Mouse (Mus musculus): ENCODE measurements around the gene Dnmt3a.
A peak's percentile ranks its signal among the peaks of the same experiment; 100 is the strongest.

Dnmt3a gene

DNA sequence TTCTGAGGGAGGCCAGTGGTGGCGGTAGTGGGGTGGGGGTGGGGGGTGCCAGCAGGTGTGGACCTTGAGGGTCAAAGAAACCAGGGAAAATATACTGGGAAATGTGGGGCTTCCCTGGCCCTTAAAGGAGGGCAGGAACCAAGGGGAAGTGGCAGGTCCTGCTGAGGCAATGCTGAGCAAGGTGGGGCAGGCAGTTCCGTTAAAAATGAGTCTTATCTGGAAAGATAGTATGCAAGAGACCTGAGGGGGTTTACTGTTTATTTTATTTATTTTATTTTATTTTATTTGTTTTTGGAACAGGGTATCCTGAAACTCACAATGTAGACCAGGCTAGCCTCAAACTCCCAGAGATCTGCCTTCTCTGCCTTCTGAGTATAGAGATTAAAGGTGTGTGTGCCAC lies 50.9 kb downstream of the Dnmt3a start:
- no peak for DNase-seq

DNA sequence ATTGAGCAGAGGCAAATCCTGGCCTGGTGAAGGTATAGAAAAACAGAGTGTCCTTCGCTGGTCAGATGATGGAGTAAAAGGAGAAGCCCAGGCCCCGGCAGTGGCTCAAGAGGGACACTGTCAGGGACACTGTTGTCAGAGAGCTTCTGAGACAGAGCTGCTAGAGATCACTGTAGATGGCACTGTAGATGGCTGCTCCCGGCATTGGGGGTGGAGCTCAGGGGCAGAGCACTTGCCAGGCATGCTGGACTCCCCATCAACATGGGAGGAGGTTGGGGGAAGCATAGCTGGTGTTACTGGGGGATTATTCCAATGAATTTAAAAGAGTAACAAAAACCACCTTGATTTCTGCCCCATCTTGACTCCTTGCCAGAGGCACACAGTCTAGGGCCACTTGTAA lies 51.4 kb downstream of the Dnmt3a start:
- DNase-seq, result no peak

DNA sequence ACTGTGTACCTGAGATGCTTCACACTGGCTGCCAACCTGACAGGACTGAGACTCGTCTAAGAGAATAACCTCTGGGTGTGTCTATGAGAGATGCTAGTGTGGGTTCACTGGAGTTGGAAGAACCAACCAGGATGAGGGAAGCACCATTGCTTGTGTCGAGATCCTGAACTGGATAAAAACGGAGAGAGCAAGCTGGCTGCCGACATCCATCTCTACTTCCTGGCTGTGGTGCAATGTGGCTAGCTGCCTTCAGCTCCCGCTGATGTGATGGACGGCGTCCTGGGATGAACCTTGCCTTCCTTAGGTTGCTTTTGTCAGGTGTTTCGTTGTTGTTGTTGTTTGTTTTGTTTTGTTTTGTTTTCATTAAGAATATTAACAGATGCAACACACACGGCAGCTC lies 52.0 kb downstream of the Dnmt3a start:
- DNase-seq, result no peak

DNA sequence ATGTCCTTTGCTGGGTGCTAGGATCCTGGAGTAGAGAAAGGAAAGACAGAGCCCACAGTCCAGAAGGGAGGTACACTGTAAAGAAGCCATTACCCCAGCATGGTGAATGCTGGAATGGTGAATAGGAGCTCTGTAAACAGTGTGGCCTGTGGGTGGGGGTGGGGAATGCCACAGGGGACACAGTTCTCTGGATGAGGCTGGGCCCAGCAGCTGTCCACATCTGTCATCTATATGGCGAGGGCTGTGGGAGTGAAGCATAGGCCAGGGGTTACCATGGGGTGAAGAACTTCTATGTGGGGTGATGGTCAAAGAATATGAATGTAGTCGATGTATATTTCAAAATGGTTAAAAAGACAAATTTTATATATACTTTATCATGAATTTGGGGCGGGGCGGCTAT lies 52.9 kb downstream of the Dnmt3a start:
- DNase-seq, result no peak

DNA sequence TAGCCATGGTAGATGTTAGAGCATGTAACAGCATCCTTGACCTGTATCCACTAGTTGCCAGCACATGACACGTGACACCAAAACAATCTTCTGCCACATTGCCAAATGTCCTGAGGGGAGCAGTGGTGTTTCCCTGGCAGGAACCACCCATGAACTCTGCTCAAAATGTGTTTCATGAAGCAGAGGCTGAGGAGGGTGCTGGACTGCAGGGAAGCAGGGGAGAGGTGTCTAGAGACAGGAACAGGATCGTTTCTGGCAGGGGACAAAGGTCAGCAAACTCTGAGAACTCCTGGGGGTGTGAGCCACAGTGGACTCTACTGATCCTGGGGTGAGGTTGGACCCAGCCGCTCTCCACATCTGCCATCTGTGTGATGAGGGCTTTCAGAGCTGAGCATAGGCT lies 53.7 kb downstream of the Dnmt3a start:
- DNase-seq, result no peak

DNA sequence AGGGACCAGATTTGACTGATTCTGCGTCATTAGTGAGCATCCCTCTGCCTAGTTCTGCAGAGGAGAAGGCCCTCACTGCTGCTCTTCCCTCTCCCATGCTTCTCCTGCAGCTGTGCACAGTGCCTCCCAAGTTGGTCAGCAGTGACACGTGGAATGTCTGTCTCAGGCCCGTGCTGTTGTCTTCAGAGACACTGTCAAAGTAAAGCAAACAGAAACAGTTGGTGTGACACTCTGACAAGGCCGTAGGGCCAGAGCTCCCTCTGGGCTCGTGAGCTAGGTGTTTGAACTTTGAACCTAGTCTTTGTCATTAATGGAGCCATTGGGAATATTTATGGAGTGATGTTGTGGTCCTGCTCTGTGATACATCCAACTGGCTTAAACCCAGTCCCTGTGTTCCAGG lies 54.2 kb downstream of the Dnmt3a start:
- DNase-seq, result no peak

DNA sequence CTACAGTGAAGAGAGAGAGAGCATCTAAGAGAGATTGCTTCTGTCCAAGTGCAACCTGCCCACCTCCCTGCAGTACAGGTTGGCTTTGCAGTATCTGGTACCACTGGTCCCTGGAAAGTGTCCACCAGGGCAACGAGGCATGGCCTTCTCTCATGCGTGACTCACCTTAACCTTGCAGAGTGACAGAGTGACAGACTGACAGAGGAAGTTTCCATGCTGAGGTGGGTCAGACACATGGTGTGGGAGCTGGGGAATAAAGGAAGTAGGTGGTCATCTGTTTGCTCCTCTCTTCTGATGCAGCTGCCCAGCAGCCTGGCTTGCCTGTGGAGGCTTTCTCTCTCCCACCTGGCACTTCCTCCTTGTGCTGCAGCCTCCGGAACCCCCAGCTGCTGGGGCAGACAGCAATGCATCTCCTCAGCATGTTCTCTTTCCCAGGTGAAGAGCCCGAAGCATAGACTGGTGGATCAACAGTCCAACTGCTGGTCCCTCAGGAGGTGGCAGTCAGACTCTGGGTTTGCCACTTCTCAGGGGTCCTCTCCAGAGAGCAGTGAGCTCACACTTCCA lies 55.9 kb downstream of the Dnmt3a start:
- DNase-seq, result peak in 1 of 2 experiments; percentile 42

DNA sequence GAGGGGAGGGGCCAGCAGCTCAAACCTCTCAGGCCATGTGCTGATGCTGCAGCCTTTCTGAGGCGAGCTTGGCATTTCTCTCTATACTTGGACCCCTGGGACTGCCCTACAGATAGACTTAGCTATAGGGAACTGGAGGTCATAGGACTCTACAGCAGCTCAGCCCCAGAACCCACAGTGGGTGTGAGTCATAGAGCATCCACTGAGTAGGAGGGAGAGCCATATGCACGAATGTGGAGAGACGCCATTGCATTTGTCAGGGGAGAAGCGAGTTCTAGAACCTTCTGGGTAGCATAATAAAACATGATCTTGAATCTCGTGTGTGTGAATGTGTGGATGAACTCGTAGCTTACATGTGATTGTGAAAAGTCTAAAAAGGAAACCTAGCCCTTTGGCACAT lies 56.4 kb downstream of the Dnmt3a start:
- DNase-seq, result no peak

DNA sequence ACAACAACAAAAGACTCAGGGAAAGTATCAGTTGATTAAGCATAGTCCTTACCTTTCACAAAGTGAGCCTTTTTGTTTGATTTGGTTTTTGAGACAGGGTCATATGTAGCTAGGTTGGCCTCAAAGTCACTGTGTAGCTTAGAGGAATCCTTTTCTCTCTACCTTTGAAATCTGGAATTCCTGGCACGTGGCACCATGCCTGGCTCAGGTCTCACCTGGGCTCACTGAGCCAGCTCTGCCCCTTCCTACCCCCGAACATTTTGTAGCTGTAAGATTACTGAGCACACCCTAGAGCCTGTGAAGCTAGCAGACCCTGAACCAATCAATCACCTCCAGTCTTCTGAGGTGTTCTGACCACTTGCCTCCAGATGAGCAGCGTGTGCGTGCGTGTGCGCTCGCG lies 58.4 kb downstream of the Dnmt3a start:
- no peak for DNase-seq

DNA sequence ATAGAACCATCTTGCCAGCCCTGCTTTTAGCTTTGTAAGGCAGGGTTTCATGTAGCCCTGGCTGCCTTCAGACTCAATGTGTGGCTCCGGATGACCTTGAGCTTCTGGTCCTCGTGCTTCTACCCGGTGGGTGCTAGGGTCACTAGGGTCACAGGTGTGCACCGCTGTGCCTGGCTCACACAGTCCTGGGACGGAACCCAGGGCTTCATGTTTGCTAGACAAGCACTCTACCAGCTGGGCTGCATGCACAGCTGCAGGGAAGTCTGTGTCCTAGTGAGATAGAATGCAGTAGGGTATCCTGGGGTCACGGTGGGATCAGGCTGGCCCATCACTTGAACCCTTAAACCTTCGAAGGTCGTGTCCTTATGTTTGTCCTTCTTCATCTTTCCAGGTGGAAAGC lies 59.8 kb downstream of the Dnmt3a start:
- DNase-seq, result no peak

DNA sequence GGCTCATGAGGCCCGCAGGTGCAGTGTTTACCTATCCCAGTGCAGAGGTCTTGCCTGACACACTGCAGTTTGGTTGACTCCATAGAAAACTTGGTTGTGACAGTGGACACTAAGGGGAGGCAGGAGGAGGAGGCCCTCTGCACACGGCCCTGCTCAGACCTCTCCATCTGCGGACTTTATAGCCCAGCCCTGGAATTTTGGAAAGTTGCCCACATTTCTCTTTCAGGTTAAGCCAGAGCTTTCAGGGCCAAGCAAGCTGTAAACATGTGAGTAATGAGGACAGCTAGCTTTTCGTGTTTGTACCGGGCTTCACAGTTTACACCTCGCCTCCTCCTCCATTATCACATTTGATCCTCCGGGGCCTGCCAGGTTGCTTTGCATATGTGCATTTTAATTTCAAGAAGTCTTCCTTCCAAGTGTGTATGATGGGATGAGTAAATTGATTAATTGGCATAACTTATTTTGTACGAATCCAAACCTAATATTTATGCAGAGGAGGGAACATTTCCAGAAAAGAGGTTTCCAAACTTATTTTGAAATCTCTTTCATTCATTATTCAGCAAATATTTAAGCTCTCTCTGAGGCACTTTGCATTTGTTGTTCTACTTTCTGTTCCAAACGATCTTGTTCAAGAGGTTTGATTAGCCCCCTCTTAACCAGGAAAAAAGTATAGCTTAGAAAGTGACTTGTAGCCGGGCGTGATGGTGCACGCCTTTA lies 61.0 kb downstream of the Dnmt3a start:
- no peak for DNase-seq

DNA sequence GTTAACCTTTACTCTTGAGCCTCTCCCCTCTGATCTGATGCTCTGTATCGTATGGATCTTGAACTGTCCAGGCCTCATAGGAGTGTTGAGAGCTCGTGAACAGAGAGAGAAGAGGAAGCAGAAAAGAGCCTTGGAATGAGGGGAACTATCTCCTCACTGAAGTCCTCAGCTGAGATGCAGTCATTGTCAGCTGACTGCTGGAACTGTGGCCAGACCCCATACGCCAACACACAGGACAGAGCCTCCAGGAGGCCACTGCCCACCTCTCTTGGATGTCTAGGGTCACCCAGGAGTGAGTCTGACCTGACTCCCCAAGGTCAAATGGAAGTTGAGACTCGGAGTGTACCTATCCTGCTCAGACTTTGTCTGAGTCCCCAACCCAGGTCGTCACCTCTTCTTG lies 62.3 kb downstream of the Dnmt3a start:
- no peak for DNase-seq

DNA sequence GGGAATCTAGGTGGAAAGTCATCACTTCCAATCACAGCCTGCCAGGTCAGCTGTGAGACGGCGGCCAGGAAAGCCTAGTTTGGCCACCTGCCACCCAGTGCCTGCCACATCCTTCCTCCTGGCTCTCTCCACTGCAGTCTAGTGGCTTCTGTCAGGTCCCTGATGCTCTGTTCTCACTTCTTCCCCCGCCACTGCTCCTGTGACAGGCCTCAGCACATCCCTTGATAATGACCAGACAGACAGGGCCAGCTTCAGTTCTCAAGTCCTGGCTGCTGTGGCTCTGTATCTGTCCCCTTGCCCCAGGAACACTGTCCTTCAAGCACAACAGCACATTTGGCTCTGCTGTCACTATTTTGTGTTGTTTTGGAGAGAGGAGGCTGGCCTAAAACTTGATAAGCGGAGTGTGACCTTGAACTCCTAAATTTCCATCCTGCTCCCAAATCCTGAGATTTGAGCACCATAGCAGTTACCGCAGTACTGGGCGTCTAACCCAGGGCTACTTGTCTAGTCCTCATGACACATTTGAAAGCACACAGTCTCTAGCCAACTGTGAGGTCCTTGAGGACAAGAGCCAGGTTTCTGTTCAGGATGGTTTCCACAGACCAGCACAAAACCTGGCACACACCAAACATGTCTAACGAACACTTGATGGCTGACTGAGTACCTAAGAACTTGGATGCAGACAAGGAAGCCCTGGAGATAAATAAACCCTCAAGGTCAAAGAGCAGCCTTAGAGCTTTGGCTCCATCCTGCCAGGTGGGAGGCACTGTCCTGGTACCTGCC lies 63.1 kb downstream of the Dnmt3a start:
- no peak for DNase-seq

DNA sequence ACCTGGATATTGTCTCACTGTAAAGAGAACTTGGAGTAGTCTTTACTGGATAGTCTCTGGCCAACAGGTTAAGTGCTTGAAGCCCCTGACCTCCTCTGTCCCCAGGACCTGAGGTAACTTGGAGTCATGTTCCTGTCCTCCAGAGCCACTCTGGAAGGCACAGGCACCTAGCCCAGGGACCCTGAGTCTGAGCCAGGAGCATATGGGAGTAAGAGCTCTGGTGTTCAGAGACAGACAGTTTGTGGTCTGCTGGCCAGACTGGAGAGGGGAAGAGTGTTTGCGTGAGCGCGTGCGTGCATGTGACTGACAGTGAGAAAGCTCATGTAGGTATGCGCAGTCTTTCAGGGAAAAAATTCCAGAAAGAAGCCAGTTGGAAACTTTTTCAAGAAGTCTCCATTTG lies 64.2 kb downstream of the Dnmt3a start:
- DNase-seq, result no peak

DNA sequence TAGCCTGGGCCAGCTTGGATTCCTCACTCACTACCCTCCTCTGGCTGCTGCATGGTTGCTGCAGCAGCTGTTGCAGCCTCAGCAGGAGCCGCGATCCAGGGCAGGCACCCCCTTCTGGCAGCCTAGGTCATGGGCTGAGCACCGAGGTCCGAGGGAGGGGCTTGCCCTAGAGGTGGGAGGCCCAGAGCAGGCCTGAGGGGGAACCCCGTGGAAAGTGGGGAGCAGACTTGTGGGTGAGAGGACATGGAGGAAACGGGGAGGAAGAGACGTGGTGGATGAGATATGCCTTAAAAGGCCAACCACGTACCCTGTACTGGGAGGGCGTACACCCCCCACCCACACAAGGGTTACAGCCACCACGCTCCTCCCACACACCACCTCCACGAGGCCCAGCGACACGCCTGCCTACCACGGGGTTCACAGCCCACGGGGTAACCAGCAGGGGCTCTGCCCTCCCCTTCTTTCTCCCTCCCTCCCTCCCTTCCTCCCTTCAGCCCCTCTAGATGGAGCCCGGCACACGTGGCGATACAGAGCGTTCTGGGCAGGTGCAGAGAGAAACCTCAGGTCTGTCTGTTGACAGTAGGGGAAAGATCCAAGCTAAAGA lies 65.2 kb downstream of the Dnmt3a start:
- peak; percentile 78 to 84 for DNase-seq

DNA sequence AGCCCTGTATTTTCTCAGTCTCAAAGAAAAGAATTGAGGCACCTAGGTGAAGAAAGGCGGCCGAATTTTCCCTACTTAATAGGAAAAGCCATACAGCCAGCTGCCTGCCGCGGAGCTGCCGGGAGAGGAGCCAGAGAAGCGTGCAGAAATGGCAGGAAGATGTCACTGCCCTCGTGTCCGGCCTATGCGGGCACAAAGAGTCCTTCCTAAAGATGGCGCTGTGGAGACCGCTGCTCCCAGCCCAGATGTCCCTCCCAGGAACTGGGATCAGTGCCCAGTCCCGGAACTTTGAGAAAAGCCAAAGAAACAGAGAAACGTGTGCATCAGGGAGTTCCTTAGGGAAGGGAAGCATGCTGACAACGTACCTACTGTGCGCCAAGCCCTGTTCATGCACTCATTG lies 65.8 kb downstream of the Dnmt3a start:
- DNase-seq, result peak in 1 of 2 experiments; percentile 44

DNA sequence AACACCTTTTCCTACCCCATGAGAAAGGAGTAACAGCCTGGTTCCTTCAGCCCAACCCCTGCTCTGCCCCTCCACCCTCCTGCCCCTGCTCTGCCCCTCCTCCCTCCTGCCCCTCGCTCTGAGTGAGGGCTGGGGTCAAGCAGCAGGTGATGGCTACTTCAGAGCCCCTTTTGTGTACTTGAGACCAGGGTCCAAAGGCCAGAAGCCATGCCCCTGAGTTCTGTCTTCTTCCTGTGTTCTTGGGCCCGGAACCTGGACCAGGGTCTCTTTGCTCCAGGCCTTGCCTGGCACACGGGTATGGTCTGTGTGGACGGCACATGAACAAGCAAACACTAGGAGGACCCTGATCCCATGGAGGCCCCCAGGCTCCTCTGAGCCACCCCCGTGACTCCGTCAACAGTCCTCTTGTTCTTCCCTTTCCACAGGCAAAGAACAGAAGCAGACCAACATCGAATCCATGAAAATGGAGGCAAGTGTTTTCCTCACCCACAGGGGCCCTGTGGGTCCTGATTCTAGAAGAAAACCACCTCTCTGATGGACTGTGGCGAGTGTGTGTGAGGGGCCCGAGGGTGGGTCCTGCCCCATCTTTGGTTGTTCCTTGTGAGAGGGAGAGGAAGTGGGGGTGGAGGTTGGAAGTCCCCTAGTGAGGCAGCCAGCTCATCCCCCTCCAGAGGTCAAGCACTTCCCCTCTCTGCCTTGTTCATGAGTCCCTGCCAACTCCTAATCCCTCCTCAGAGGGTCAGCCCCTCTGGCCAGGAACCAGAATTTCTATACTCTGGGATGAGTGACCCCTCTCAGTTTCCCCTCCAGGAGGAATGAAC lies 66.8 kb downstream of the Dnmt3a start:
- no peak for DNase-seq

DNA sequence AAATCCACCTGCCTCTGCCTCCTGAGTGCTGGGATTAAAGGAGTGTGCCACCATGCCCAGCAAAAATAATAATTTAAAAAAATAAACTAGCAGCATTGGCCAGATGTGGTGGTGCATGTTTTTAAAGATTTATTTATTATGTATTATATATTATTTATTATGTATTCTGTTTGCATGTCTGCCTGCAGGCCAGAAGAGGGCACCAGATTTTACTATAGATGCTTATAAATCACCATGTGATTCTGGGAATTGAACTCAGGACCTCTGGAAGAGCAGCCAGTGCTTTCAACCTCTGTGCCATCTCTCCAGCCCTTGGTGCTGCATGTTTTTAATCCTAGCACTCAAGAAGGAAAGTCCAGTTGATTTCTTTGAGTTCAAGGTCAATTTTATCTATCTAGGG lies 69.7 kb downstream of the Dnmt3a start:
- no peak for DNase-seq

DNA sequence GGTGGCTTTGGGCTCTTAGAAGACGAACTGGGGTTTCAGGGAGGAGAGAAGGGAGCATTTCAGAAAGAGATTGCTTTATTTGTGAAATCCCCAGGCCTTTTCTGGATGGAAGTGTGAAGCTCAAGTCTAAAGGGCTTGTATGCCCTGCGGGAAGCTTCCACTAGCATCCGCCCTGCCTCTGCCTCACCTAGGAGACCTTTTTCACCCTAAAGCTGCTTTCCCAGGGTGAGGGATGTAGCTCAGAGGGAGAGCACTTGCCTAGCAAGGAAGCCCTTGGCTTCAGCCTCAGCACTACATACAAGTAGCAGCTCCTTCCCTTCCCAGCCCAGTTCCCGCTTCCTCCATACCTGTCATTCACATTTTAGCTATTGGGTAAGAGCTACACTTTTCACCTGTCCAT lies 71.6 kb downstream of the Dnmt3a start:
- no peak for DNase-seq

DNA sequence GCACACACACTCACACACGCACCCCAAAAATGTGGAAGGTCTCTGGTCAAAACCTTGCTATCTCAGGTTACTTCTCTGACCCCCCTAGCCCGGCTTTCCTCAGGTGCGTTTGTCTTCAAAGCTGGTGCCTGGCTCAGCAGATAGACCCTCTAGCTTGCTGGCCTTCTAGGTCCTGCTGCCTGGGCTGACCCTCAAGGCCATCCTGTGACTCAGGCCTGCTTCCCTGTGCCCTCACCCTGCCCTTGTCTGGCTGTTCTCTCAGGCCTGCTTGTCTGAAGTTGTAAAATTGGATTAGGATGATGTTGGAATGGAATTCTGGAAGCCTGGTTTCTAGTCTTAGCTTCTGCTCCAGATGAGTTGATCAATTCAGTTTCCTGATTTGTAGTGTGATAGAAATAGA lies 75.7 kb downstream of the Dnmt3a start:
- DNase-seq, result no peak

DNA sequence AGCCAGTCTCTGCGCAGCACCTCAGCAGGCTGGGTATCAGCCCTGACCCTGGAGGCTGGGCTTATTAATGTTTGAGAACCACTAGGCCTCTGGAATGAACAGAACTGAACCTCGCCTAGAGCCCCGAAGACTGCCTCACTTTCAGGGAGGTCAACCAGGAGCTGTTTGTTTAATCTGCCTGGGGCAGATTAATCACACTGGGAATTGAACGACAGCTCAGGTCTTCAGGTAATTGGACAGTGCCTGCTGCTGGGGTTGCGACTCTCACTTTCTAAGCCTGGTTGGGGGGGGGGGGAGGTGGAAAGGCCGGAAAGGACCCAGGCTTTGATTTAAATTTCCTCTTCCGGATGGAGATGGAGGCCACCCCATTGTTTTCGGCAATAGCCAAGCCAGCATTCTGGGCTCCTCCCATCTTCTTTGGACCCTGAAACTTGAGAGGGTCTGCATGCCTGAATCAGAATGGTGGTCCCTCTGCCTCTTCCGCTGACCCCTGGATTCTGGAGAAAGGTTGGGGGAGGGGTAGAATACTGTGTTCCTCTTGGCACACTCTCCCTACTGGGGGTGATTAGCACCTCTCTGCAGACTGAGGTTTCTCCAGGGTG lies 79.2 kb downstream of the Dnmt3a start:
- DNase-seq, result no peak

DNA sequence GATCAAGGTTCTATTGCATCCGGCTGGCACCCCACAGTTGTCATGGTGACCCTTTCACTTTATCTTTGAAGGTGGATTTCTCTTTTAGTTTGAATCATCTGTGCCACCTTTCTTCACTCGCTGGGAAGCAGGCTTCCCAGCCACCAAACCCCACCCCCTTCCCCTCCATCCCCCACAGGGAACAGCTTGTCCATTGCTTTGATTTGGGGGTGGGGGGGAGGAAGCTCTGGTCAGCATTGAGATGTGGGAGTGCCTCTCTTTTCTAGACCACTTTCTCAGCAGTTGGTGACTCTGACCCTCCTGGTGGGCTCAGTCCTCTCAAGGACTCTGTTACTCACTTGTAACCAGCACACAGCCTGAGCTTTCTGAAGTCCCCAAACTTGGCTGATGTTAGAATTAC lies 80.8 kb downstream of the Dnmt3a start:
- DNase-seq, result no peak

Measured in thymus, adult 18-20 months (tissue).